Mouse (Mus musculus): ENCODE measurements around the gene Dbp.

The Dbp gene

GRCm38 (mm10) chr7:45730727-45731431 lies 26.0 kb downstream of the Dbp start:
- DNase-seq, result peak; percentile 73

GRCm38 (mm10) chr7:45733477-45733876 lies 28.6 kb downstream of the Dbp start:
- no peak for DNase-seq

DNA sequence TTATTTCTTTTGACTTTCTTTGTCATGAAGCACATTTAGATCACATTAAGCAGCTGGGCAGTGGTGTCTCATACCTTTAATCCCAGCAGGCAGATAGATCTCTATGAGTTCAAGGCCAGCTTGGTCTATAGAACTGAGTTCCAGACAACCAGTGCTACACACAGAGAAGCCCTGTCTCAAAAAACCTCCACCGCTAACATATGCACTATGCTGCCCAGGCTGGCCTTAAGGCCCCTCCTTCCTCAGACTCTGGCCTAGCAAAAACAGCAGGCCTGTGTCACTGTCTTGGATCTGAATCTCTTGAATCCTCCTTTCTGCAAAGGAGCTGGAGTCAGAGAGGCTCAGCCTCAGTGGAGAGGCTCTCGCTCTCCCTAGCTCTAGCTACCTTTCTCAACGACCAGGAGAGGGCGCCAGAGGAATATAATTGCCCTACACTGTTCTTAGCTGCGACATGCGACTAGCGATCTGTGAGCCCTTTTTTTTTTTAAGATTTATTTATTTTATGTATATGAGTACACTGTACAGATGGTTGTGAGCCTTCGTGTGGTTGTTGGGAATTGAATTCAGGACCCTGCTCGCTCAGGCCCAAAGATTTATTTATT lies 34.4 kb downstream of the Dbp start:
- DNase-seq, result peak; percentile 88

GRCm38 (mm10) chr7:45739820-45740219 lies 34.9 kb downstream of the Dbp start:
- DNase-seq, result no peak

DNA sequence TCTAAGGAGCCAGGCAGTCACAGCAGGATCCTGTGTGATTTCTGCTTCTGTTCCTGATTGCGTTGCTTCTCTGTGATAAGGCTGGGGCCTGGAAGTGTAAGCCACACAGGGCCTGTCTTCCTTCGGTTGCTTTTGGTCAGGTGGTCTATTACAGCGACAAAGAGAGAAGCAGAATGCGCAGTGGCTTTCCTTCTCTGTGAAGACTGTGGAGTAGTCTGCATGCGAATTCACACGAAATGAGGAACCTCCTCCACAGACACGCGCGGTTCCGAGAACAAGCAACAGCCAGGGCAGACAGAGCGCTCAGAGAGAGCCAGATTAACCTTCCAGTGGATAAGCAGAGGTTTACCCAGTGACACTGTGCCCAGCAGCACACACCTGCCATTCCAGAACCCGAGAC lies 36.4 kb downstream of the Dbp start:
- no peak for DNase-seq

- DNase-seq, result no peak
Measured at GRCm38 (mm10) chr7:45741777-45742176, 36.9 kb downstream of the Dbp start.

- DNase-seq, result no peak
Measured at GRCm38 (mm10) chr7:45742338-45742737, 37.5 kb downstream of the Dbp start.

DNA sequence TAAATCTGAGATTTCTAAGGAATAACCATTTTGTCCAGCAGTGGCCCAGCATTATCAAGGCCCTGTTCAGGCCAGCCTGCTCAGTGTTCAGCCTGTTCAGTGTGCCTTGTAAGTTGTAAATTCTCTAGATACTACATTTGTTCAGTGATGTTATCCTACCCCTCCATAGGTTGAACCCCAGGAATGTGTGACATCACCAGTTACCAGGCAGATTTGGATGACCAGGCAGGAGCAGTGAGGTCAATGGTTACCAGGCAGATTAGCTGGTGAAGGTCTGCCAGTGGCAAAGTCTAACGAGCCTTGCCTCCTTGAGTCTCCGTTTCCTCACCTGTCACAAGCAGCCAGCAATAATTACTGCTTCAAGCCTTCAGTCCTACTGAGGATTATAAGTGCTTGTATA lies 39.5 kb downstream of the Dbp start:
- DNase-seq, result peak; percentile 75

DNA sequence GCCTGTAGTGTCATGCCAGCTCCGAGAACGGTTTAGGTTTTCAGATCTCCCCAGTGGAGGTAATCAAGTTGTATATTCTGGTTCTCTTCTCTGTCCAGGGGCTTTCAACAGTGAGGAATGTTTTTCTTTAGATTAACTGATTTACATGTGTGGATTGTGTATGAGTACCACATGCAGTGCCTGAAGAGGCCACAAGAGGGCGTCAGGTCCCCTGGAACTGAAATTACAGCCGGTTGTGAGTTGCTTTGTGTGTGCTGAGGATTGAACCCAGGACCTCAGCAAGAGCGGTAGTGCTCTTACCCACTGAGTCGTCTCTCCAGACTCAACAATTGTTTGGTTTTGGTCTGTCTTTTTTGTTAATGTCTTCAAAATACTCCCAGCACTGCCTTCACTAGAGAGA lies 41.6 kb downstream of the Dbp start:
- DNase-seq, result no peak

GRCm38 (mm10) chr7:45747450-45747849 lies 42.6 kb downstream of the Dbp start:
- no peak for DNase-seq

DNA sequence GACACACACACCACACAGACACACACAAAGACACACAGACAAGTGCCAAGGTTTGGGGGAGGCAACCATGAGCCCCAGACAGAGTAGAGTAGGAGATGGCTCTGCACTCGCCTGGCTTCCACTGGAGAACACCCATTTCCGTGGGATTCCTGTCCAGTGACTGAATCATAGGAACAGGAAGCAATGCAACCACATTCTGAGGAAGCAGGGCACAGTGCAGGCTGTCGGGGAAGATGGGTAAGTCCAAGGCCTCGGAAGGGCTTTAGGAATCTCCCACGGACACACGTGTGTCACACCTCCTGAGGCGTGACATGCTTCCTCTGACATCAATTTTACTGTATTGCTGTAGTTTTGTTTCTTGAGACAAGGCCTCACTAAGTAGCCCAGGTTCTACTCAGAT lies 43.2 kb downstream of the Dbp start:
- DNase-seq, result no peak

DNA sequence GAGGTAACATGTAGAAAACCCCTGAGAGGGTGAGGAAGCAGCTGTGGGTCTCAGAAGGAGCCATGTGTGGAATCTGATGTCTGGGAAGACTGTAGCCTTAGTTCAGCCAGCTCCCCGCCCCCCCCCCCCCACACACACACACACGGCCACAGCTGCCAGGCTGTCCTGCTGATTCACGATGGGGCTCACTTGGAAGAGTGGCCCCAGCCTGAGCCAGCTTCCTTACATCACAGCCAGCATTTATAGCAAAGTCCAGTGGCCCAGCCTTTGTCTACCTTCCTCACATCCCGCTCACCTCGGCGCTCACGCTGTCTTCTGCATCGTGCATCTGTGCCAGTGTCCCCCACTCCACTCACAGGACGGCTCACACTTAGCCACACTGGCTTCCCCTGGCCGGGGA lies 44.5 kb downstream of the Dbp start:
- no peak for DNase-seq

DNA sequence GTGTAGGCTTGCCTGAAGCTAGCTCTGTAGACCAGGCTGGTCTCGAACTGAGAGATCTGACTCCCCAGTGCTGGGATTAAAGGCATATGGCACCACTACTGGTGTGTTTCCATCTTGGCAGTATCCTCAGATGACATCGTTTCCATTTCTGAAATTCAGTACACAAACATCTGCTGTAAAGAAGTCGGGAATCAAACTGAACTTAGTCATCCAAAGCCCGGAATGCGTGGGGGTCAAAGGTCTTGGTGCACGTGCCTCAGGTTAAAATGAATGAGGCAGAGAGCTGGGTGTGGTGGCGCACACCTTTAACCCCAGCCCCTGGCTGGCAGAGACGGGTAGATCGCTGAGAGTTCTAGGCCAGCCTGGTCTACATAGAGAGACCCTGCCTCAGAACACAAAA lies 45.3 kb downstream of the Dbp start:
- no peak for DNase-seq

DNA sequence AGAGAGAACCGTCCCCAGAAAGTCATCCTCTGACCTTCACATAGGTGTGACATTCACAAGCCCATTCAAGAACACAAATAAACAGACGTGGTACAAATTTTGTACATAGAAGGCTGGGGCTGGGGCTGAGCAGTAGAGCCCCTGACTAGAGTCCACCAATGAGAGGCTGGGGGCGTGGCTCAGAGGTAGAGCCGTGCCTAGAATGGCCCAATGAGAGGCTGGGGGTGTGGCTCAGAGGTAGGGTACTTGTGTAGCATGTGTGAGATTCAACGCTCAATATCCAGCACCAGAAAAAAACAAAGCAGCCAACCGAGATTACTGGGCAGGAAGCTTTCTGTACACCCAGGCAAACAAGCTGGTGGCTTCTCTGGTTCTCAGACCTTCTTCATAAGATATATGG lies 50.8 kb downstream of the Dbp start:
- DNase-seq, result no peak

GRCm38 (mm10) chr7:45759400-45759799 lies 54.5 kb downstream of the Dbp start:
- peak; percentile 36 for DNase-seq

Data from embryo, embryonic 11 days (tissue).